Mouse (Mus musculus): ENCODE measurements at regions not wholly inside any gene's neighbourhood (a gene's known extent, or its start where the extent isn't known, plus 50 kb on each side); places are given as distances from the start of the nearest gene placed in this dataset.

GRCm38 (mm10) chr13:39950203-39950602 is 411.0 kb downstream of the Ofcc1 start:
- WGBS: 76% methylated on average over 7 of the region's 7 CpGs

DNA sequence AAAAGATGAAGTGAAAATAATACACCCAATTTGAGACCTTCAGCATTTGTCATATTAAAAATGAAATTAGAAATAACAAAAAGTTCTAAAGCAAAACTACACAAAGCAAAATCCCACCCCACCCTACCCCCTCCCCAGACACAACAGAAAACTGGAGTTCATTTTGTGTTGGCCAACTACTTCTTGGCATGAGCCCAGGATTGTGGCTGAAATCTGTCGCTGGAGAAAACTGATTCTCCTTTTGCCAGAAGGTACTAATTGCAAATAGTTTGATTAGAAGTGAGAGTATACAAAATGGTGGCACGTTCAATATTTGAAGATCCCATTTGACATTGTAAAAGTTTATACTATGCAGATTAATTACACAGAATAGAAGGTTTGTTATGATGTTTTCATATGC is 426.0 kb downstream of the Ofcc1 start:
- WGBS: 68% methylated on average over 2 of the region's 2 CpGs
- H3K36me3 ChIP-seq: no peaks in the 10 kb centered on the region
- no peak for ATAC-seq (ENCODE audit: low FRiP score)

More at GRCm38 (mm10) chr13:39950203-39950602, 411.0 kb downstream of the Ofcc1 start:
- Histone ChIP-seq H3K4me1 (replicated peaks) (no peaks in the 10 kb centered on the region), H3K4me3 (no peak overlapping the region), H3K9ac (no peak overlapping the region), H3K9me3 (no peaks in the 10 kb centered on the region), H3K36me3 (no peaks in the 10 kb centered on the region), H3K27ac (no peak overlapping the region), H3K27me3 (no peaks in the 10 kb centered on the region), H3K4me2 (no peak overlapping the region)
- ATAC-seq (ENCODE audit: low FRiP score): no peak

DNA sequence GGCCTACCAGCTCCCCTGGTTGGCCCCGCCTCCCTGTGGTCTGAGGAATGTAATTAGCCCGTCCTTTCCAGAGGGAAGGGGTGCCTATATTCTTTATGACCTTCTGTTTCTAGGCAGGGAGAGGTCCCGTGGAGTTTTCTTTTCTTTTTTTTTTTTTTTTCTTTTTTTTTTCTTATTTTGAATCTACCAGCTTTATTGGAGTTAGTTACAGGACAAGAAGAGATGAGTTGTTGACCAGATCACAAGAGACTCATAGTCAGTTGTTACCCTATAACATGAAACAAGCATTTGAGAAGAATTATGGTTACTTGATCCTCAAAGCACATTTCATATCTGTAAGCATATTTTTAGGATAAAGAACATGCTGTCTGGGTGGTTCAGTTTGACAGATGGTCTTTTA is 429.8 kb downstream of the Ofcc1 start:
- no peak overlapping the region for H3K4me3 ChIP-seq
- ATAC-seq (ENCODE audit: low FRiP score): no peak
- H3K9ac ChIP-seq: no peak overlapping the region
- 74% methylated on average over 3 of the region's 3 CpGs for WGBS
- H3K9me3 ChIP-seq: no peaks in the 10 kb centered on the region
- no peaks in the 10 kb centered on the region for H3K36me3 ChIP-seq
- no peak overlapping the region for H3K4me2 ChIP-seq
- no peaks in the 10 kb centered on the region for H3K27me3 ChIP-seq
- no peak overlapping the region for H3K27ac ChIP-seq
- no peaks in the 10 kb centered on the region for H3K4me1 ChIP-seq (replicated peaks)

More for the DNA sequence above, 426.0 kb downstream of the Ofcc1 start:
- Histone ChIP-seq H3K9me3 (no peaks in the 10 kb centered on the region), H3K4me1 (replicated peaks) (no peaks in the 10 kb centered on the region), H3K4me2 (no peak overlapping the region), H3K27ac (no peak overlapping the region), H3K27me3 (no peaks in the 10 kb centered on the region), H3K9ac (no peak overlapping the region), H3K4me3 (no peak overlapping the region)

DNA sequence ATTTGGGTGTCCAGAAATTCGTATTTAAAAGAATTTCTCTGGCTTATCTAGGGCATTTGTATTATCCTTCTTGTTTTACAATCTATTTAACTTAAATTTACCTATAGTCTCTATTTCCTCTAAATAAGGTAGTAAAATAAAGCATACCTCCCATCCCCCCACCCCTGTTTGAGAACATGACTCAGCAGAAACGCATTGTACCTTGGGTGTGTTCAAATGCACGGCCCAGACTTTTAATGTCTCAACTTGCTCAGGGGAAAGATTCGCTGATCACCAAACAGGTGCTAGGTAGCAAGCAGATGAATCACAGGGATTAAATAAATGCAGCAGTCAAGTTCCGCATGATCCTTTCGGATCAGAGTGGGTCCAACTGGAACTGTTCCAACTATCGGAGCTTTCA is 432.7 kb downstream of the Ofcc1 start:
- 89% methylated on average over 7 of the region's 7 CpGs for WGBS
- H3K9me3 ChIP-seq: no peaks in the 10 kb centered on the region

GRCm38 (mm10) chr13:39924366-39924765 is 436.9 kb downstream of the Ofcc1 start:
- Histone ChIP-seq H3K9ac (no peak overlapping the region), H3K27me3 (no peaks in the 10 kb centered on the region), H3K4me3 (no peak overlapping the region), H3K9me3 (no peaks in the 10 kb centered on the region), H3K27ac (no peak overlapping the region), H3K36me3 (no peaks in the 10 kb centered on the region), H3K4me1 (replicated peaks) (peaks cover 7% of the 10 kb centered on the region; the same call in 1 of the 2 replicates), H3K4me2 (no peak overlapping the region)
- ATAC-seq (ENCODE audit: low FRiP score): no peak
- WGBS: 92% methylated on average over 4 of the region's 4 CpGs

More for the DNA sequence above, 432.7 kb downstream of the Ofcc1 start:
- H3K9ac ChIP-seq: no peak overlapping the region
- no peak for ATAC-seq (ENCODE audit: low FRiP score)
- no peak overlapping the region for H3K4me2 ChIP-seq
- H3K4me3 ChIP-seq: no peak overlapping the region
- no peak overlapping the region for H3K27ac ChIP-seq
- no peaks in the 10 kb centered on the region for H3K4me1 ChIP-seq (replicated peaks)
- H3K27me3 ChIP-seq: no peaks in the 10 kb centered on the region
- H3K36me3 ChIP-seq: no peaks in the 10 kb centered on the region

- Histone ChIP-seq H3K27me3 (no peaks in the 10 kb centered on the region), H3K9me3 (no peaks in the 10 kb centered on the region), H3K4me1 (replicated peaks) (peaks cover 7% of the 10 kb centered on the region; the same call in 1 of the 2 replicates), H3K27ac (no peak overlapping the region), H3K4me2 (no peak overlapping the region), H3K4me3 (no peak overlapping the region), H3K36me3 (no peaks in the 10 kb centered on the region), H3K9ac (no peak overlapping the region)
- no peak for ATAC-seq (ENCODE audit: low FRiP score)
- WGBS: 67% methylated on average over 9 of the region's 9 CpGs
Measured at GRCm38 (mm10) chr13:39923113-39923512, 438.1 kb downstream of the Ofcc1 start.

- Histone ChIP-seq H3K4me2 (peak overlapping the region; percentile 9; the same call in 1 of the 2 replicates), H3K27me3 (no peaks in the 10 kb centered on the region), H3K4me3 (no peak overlapping the region), H3K9ac (no peak overlapping the region), H3K27ac (no peak overlapping the region), H3K9me3 (no peaks in the 10 kb centered on the region), H3K36me3 (no peaks in the 10 kb centered on the region), H3K4me1 (replicated peaks) (peaks cover 14% of the 10 kb centered on the region)
- 40% methylated on average over 10 of the region's 10 CpGs for WGBS
- ATAC-seq (ENCODE audit: low FRiP score): no peak; the same call in 1 of the 2 replicates
Measured at GRCm38 (mm10) chr13:39907720-39908119, 453.5 kb downstream of the Ofcc1 start.

- no peak overlapping the region for H3K4me2 ChIP-seq
- no peaks in the 10 kb centered on the region for H3K9me3 ChIP-seq
- peaks cover 14% of the 10 kb centered on the region for H3K4me1 ChIP-seq (replicated peaks)
- no peak overlapping the region for H3K4me3 ChIP-seq
- no peaks in the 10 kb centered on the region for H3K27me3 ChIP-seq
- H3K27ac ChIP-seq: no peak overlapping the region
- ATAC-seq (ENCODE audit: low FRiP score): no peak
- 27% methylated on average over 8 of the region's 8 CpGs for WGBS
- no peaks in the 10 kb centered on the region for H3K36me3 ChIP-seq
- H3K9ac ChIP-seq: no peak overlapping the region
Measured at GRCm38 (mm10) chr13:39904264-39904663, 457.0 kb downstream of the Ofcc1 start.

DNA sequence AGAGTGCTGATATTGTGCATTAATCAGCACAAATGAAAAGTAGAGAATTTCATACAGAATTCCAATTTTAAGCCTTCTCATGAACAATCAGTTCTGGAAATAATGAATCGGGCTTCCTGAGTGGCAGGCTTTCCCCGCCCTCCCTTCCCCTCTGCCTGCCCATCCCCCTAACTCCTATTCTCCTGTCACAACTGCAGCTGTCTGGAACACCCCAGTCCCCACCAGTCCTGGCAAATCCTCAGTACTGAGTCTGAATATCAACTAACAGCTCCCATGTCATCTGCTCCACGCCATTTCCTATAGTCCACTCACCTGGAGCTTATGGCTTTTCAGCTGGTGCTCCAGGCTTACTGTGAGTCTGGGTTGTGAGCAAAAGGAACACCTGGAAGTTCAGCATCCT is 457.9 kb downstream of the Ofcc1 start:
- no peak overlapping the region for H3K4me2 ChIP-seq
- WGBS: 33% methylated on average over 3 of the region's 3 CpGs
- H3K27me3 ChIP-seq: no peaks in the 10 kb centered on the region
- no peaks in the 10 kb centered on the region for H3K9me3 ChIP-seq
- no peak overlapping the region for H3K27ac ChIP-seq
- H3K4me1 ChIP-seq (replicated peaks): peaks cover 13% of the 10 kb centered on the region
- no peak overlapping the region for H3K4me3 ChIP-seq
- H3K36me3 ChIP-seq: no peaks in the 10 kb centered on the region
- no peak for ATAC-seq (ENCODE audit: low FRiP score)
- no peak overlapping the region for H3K9ac ChIP-seq

DNA sequence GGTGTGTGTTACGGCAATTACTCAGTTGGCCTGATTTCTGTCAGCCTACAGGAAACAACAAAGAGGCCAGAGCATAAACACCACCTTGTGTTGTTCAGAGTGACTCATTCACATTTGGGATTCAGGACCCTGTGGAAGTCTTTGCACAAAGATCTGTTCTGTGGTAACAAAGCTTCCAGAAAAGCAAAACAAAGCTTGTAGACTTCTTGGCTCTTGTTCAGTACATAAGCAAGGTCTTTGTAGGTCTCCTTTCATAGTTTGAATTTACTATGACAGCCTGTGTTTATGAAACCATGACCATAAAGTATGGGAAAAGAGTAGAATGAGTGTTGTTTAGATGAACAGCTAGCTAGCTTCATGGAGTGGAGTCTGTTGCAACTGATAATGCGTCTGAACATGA is 461.9 kb downstream of the Ofcc1 start:
- H3K9ac ChIP-seq: no peak overlapping the region
- H3K4me2 ChIP-seq: no peak overlapping the region
- H3K27ac ChIP-seq: no peak overlapping the region
- H3K4me1 ChIP-seq (replicated peaks): peaks cover 2% of the 10 kb centered on the region; the same call in 1 of the 2 replicates
- no peak for ATAC-seq (ENCODE audit: low FRiP score)
- 93% methylated on average over 2 of the region's 2 CpGs for WGBS
- H3K4me3 ChIP-seq: no peak overlapping the region
- H3K27me3 ChIP-seq: peaks cover 8% of the 10 kb centered on the region; the same call in 1 of the 2 replicates
- H3K9me3 ChIP-seq: no peaks in the 10 kb centered on the region
- H3K36me3 ChIP-seq: no peaks in the 10 kb centered on the region

- H3K36me3 ChIP-seq: no peaks in the 10 kb centered on the region
- H3K4me1 ChIP-seq (replicated peaks): no peaks in the 10 kb centered on the region
- no peaks in the 10 kb centered on the region for H3K9me3 ChIP-seq
- H3K4me2 ChIP-seq: no peak overlapping the region
- ATAC-seq (ENCODE audit: low FRiP score): no peak
- no peak overlapping the region for H3K27ac ChIP-seq
- no peak overlapping the region for H3K4me3 ChIP-seq
- no peak overlapping the region for H3K9ac ChIP-seq
- peaks cover 8% of the 10 kb centered on the region; the same call in 1 of the 2 replicates for H3K27me3 ChIP-seq
- WGBS: 87% methylated on average over 5 of the region's 5 CpGs
Measured at GRCm38 (mm10) chr13:39898412-39898979, 462.8 kb downstream of the Ofcc1 start.

DNA sequence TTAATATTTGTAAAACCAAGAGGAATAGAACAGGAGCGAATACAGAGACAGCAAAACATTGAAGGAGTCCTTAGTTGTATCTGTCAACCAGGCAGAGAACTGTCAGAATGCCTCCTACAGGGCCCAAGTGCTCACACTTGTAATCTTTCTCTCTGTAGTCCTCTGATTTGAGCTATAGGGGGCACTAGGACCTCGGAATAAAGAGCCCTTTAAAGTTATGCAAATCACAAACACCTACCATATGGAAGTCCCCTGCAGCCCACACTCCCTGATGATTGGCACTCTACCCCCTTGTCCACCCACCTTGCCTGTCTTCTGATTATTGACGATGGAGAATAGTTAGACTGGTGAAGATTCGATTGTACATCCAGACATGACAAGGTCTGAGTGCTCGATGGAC is 467.1 kb downstream of the Ofcc1 start:
- Histone ChIP-seq H3K36me3 (no peaks in the 10 kb centered on the region), H3K9ac (no peak overlapping the region), H3K27ac (no peak overlapping the region), H3K4me3 (no peak overlapping the region), H3K27me3 (peaks cover 15% of the 10 kb centered on the region; the same call in 1 of the 2 replicates), H3K4me2 (no peak overlapping the region), H3K4me1 (replicated peaks) (no peaks in the 10 kb centered on the region), H3K9me3 (no peaks in the 10 kb centered on the region)
- ATAC-seq (ENCODE audit: low FRiP score): no peak
- WGBS: 66% methylated on average over 5 of the region's 5 CpGs

GRCm38 (mm10) chr13:39881066-39881465 is 480.2 kb downstream of the Ofcc1 start:
- no peak for ATAC-seq (ENCODE audit: low FRiP score)
- H3K27me3 ChIP-seq: peaks cover 61% of the 10 kb centered on the region

More at GRCm38 (mm10) chr13:39881066-39881465, 480.2 kb downstream of the Ofcc1 start:
- no peaks in the 10 kb centered on the region for H3K9me3 ChIP-seq
- H3K4me3 ChIP-seq: no peak overlapping the region
- no peak overlapping the region for H3K27ac ChIP-seq
- H3K4me2 ChIP-seq: no peak overlapping the region
- no peaks in the 10 kb centered on the region for H3K36me3 ChIP-seq
- H3K9ac ChIP-seq: no peak overlapping the region
- WGBS: 82% methylated on average over 7 of the region's 7 CpGs
- peaks cover 8% of the 10 kb centered on the region for H3K4me1 ChIP-seq (replicated peaks)

Measured in hindbrain, embryonic 13.5 days (tissue).